Mouse (Mus musculus): ENCODE results near the gene Dek. TPM values are rescaled to one million over a fixed set of nuclear protein-coding genes. Genes with fewer than 3 reads are reported as not detected.

Dek gene
- polyA plus RNA-seq, 1 experiment from 2014 or later = 226 TPM

- DNase-seq (ENCODE audit: low spot score) = peak; percentile 71
- H3K27ac ChIP-seq (ENCODE audit: low read depth) = no peak overlapping the region
Observed at GRCm38 (mm10) chr13:47043833-47044616, 62.0 kb downstream of the Dek start.

DNA sequence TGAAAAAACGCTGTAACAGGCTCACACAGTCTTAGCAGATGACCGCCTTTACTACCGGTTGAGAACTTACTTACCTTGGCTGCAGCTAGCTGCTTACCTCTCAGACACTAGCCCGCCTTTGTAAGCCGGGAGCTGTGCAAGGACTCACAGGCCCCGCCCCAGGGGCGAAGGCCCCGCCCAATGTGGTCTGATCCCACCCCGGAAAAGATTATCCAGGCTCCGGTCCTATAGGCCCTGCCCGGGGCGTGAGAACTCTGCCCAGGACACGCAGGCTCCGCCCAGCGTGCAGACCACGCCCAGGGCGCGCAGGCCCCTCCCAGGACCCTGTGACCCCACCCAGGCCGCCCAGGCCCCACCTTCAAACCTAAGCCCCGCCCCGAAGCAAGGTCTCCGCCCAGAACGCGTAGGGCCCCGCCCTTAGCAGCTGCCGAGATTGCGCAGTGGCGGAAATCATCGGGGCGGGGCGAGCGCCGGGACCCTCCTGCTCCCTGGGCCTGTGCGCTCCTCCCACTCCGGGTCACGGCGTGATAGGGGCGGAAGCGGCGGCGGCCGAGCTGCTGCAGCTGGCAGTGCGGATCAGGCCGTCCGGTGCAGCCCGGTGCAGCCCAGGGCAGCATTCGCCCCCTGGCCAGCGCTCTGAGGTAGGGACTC lies 62.8 kb downstream of the Dek start, which contains the start of gene Kdm1b:
TSS of gene Kdm1b (plus strand) at position 470 of the 651 bp plus-strand sequence.
- Histone ChIP-seq H3K9me3 (ENCODE audit: control insufficient read depth, low read length) (no peaks in the 10 kb centered on the region), H3K4me1 (replicated peaks; ENCODE audit: control insufficient read depth, insufficient read depth, low read length) (peaks cover 15% of the 10 kb centered on the region), H3K27me3 (replicated peaks; ENCODE audit: control insufficient read depth, insufficient read depth, low read length) (no peaks in the 10 kb centered on the region), H3K27ac (ENCODE audit: low read depth) (peak within 1 kb of the TSS; percentile 47; the same call in 1 of the 2 replicates), H3K9ac (ENCODE audit: low read length) (peak within 1 kb of the TSS; percentile 67), H3K4me3 (ENCODE audit: low read depth, low read length) (peak within 1 kb of the TSS; percentile 71), H3K4me2 (ENCODE audit: low read length) (peak within 1 kb of the TSS; percentile 100), H3K36me3 (ENCODE audit: control insufficient read depth, insufficient read depth, low read length) (no peaks in the 10 kb centered on the region)
- ATAC-seq (replicated peaks; ENCODE audit: low FRiP score, low TSS enrichment, low read depth) (peak; percentile 96), DNase-seq (ENCODE audit: low spot score) (peak; percentile 100)
- WGBS = under 1% methylated on average over 48 of the region's 48 CpGs

More at GRCm38 (mm10) chr13:47043833-47044616, 62.0 kb downstream of the Dek start:
- H3K4me2 ChIP-seq (ENCODE audit: low read length) = peak overlapping the region; percentile 100
- no peaks in the 10 kb centered on the region for H3K9me3 ChIP-seq (ENCODE audit: control insufficient read depth, low read length)
- ATAC-seq (replicated peaks; ENCODE audit: low FRiP score, low TSS enrichment, low read depth) = peak; percentile 20
- peak overlapping the region; percentile 71 for H3K4me3 ChIP-seq (ENCODE audit: low read depth, low read length)
- under 1% methylated on average over 45 of the region's 45 CpGs for WGBS
- peak overlapping the region; percentile 67 for H3K9ac ChIP-seq (ENCODE audit: low read length)
- no peaks in the 10 kb centered on the region for H3K27me3 ChIP-seq (replicated peaks; ENCODE audit: control insufficient read depth, insufficient read depth, low read length)
- H3K4me1 ChIP-seq (replicated peaks; ENCODE audit: control insufficient read depth, insufficient read depth, low read length) = peaks cover 15% of the 10 kb centered on the region
- peaks cover 2% of the 10 kb centered on the region for H3K36me3 ChIP-seq (ENCODE audit: control insufficient read depth, insufficient read depth, low read length)

GRCm38 (mm10) chr13:47042024-47042633 lies 63.9 kb downstream of the Dek start:
- Histone ChIP-seq H3K36me3 (ENCODE audit: control insufficient read depth, insufficient read depth, low read length) (no peaks in the 10 kb centered on the region), H3K27me3 (replicated peaks; ENCODE audit: control insufficient read depth, insufficient read depth, low read length) (no peaks in the 10 kb centered on the region), H3K4me2 (ENCODE audit: low read length) (peak overlapping the region; percentile 100), H3K4me3 (ENCODE audit: low read depth, low read length) (peak overlapping the region; percentile 71), H3K9ac (ENCODE audit: low read length) (peak overlapping the region; percentile 53), H3K9me3 (ENCODE audit: control insufficient read depth, low read length) (no peaks in the 10 kb centered on the region), H3K4me1 (replicated peaks; ENCODE audit: control insufficient read depth, insufficient read depth, low read length) (peaks cover 15% of the 10 kb centered on the region), H3K27ac (ENCODE audit: low read depth) (no peak overlapping the region)
- ATAC-seq (replicated peaks; ENCODE audit: low FRiP score, low TSS enrichment, low read depth) = no peak
- peak; percentile 58 for DNase-seq (ENCODE audit: low spot score)
- WGBS = 38% methylated on average over 8 of the region's 8 CpGs

DNA sequence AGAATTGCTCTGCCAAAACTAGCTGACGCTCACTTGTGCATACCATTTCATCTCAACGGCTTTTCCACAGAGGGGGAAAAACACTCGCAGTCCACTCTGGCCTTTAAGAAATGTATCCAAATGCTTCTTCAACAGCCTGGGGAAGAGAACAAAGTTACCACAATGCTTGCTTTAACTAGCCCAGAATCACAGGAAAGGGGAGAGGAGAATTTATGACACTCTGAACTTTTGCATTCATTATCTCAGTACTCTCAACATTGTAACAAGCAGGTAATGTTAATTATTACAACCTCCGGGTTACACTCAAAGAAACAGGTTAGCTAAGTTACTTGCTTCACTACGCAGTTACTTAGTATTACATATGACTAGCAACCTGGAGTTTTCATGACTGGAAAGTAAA lies 65.9 kb downstream of the Dek start:
- WGBS = 89% methylated on average over 5 of the region's 5 CpGs
- peaks cover 15% of the 10 kb centered on the region for H3K4me1 ChIP-seq (replicated peaks; ENCODE audit: control insufficient read depth, insufficient read depth, low read length)
- DNase-seq (ENCODE audit: low spot score) = no peak

GRCm38 (mm10) chr13:47037946-47038345 lies 68.1 kb downstream of the Dek start:
- H3K27ac ChIP-seq (ENCODE audit: low read depth) = no peak overlapping the region
- H3K4me1 ChIP-seq (replicated peaks; ENCODE audit: control insufficient read depth, insufficient read depth, low read length) = peaks cover 5% of the 10 kb centered on the region
- H3K9ac ChIP-seq (ENCODE audit: low read length) = no peak overlapping the region
- WGBS = 85% methylated on average over 6 of the region's 6 CpGs
- no peaks in the 10 kb centered on the region for H3K27me3 ChIP-seq (replicated peaks; ENCODE audit: control insufficient read depth, insufficient read depth, low read length)
- H3K9me3 ChIP-seq (ENCODE audit: control insufficient read depth, low read length) = no peaks in the 10 kb centered on the region
- H3K36me3 ChIP-seq (ENCODE audit: control insufficient read depth, insufficient read depth, low read length) = no peaks in the 10 kb centered on the region
- H3K4me3 ChIP-seq (ENCODE audit: low read depth, low read length) = no peak overlapping the region
- ATAC-seq (replicated peaks; ENCODE audit: low FRiP score, low TSS enrichment, low read depth) = no peak
- no peak for DNase-seq (ENCODE audit: low spot score)
- H3K4me2 ChIP-seq (ENCODE audit: low read length) = no peak overlapping the region

More for the DNA sequence above, 65.9 kb downstream of the Dek start:
- no peaks in the 10 kb centered on the region for H3K36me3 ChIP-seq (ENCODE audit: control insufficient read depth, insufficient read depth, low read length)
- no peak overlapping the region for H3K4me3 ChIP-seq (ENCODE audit: low read depth, low read length)
- H3K27ac ChIP-seq (ENCODE audit: low read depth) = no peak overlapping the region
- no peak for ATAC-seq (replicated peaks; ENCODE audit: low FRiP score, low TSS enrichment, low read depth)
- no peaks in the 10 kb centered on the region for H3K27me3 ChIP-seq (replicated peaks; ENCODE audit: control insufficient read depth, insufficient read depth, low read length)
- no peaks in the 10 kb centered on the region for H3K9me3 ChIP-seq (ENCODE audit: control insufficient read depth, low read length)
- no peak overlapping the region for H3K9ac ChIP-seq (ENCODE audit: low read length)
- H3K4me2 ChIP-seq (ENCODE audit: low read length) = no peak overlapping the region

Other genes with a start within 250 kb of the Dek start
- 14.5 and 20.3 TPM in 2 replicates for gene Kif13a, start 176.3 kb downstream of the Dek start, polyA plus RNA-seq (2014; fragmentation: Nextera tagmentation; extraction: Ambion mirVana)
- gene Nhlrc1, start 91.4 kb downstream of the Dek start, polyA plus RNA-seq (2014; fragmentation: Nextera tagmentation; extraction: Ambion mirVana) = 2.8 and 3.7 TPM in 2 replicates
- 13.4 and 15.5 TPM in 2 replicates for gene Kdm1b, start 62.7 kb downstream of the Dek start, polyA plus RNA-seq (2014; fragmentation: Nextera tagmentation; extraction: Ambion mirVana)
- 25.4 and 25.7 TPM in 2 replicates for gene Tpmt, start 61.5 kb downstream of the Dek start, polyA plus RNA-seq (2014; fragmentation: Nextera tagmentation; extraction: Ambion mirVana)
- 1.2 and 1.8 TPM in 2 replicates for gene Rnf144b, start 16.5 kb upstream of the Dek start, polyA plus RNA-seq (2014; fragmentation: Nextera tagmentation; extraction: Ambion mirVana)

Measured in intestine, embryonic 14.5 days (tissue).